Mouse (Mus musculus) embryonic facial prominence, embryonic 15.5 days (tissue): ENCODE measurements at regions not wholly inside any gene's neighbourhood (a gene's known extent, or its start where the extent isn't known, plus 50 kb on each side); places are given as distances from the start of the nearest gene placed in this dataset.
"Not testable (repeated sequence)": the region's sequence is repeated elsewhere in the genome, so short reads cannot be mapped to it uniquely, and the experiment has no call there.

Experiments used
- ATAC-seq: fragments of 200-750 bp; cut with Nextera tagmentation; 2 replicates; pipeline ENCODE4 v1.8.0; 2017; ENCODE audit warnings: low read depth, moderate TSS enrichment; ENCODE audit not compliant: insufficient number of reproducible peaks, low FRiP score, low TSS enrichment
- H3K27ac ChIP-seq: fragments of 300-500 bp; sonication (generic); replicated peaks from 2 replicates; pipeline ENCODE4 v1.5.1; 2015; ENCODE audit warnings: mild to moderate bottlenecking, inconsistent platforms
- H3K27me3 ChIP-seq: fragments of 300-500 bp; sonication (generic); 2 replicates; pipeline ENCODE4 v1.6.1; 2015; ENCODE audit warnings: inconsistent platforms
- H3K36me3 ChIP-seq: fragments of 300-500 bp; sonication (generic); 2 replicates; pipeline ENCODE4 v1.6.1; 2015; ENCODE audit warnings: mild to moderate bottlenecking, inconsistent platforms
- H3K4me1 ChIP-seq: fragments of 300-500 bp; sonication (generic); 2 replicates; pipeline ENCODE4 v1.6.1; 2015; ENCODE audit warnings: inconsistent platforms
- H3K4me2 ChIP-seq: fragments of 300-500 bp; sonication (generic); replicated peaks from 2 replicates; pipeline ENCODE4 v1.6.1; 2015; ENCODE audit warnings: mild to moderate bottlenecking, inconsistent platforms
- H3K4me3 ChIP-seq: fragments of 300-500 bp; sonication (generic); replicated peaks from 2 replicates; pipeline ENCODE4 v1.5.1; 2015; ENCODE audit warnings: mild to moderate bottlenecking, inconsistent platforms
- H3K9ac ChIP-seq: fragments of 300-500 bp; sonication (generic); 2 replicates; pipeline ENCODE4 v1.6.1; 2015; ENCODE audit warnings: inconsistent platforms
- H3K9me3 ChIP-seq: fragments of 300-500 bp; sonication (generic); replicated peaks from 2 replicates; pipeline ENCODE4 v1.6.1; 2016; ENCODE audit warnings: inconsistent platforms
- WGBS: fragments of 180-500 bp; shearing (Covaris S2); methylation state at CpG from one replicate; pipeline ENCODE4 v1.1.7; 2015; 5-methylcytosine and 5-hydroxymethylcytosine counted together

DNA sequence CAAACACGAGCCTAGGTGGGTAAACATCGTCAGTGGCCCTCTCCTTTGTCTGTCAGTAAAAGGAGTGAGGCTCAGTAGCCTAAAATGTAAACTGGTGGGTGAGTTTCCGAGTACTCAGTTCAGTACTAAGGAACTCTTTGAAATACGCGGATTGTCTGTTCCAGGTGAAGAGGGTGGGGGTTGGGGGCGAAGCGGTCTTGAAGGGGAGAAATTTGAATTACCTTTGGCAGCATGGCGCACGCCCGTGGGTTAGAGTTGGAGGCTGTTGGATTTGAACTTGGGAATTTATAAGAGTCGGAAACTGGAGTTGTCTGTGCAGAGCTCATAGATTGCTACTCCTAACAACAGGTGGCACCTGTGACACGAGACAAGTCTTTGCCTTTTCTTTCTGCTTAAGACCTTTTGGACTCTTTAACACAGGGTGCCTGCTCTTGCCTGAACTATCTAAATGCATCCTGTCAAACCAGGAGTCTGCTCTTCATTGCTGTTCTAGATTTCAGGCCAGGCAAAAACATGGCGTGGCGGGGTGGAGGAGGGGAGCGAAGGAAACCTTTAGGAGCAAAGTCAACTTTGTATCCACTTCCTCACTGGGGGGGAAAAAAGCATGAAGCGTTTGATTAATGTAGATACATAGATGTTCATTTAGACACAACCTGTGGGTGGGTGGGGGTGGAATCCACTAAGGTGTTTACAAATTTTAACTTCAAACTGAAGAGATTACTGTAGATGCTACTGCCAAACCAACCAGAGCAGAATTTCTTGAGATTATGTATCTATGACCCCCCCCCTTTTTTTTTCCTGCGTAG, 89.0 kb upstream of the Rpl34 start:
- Histone ChIP-seq H3K9ac (no peak overlapping the region), H3K4me1 (peaks cover 23% of the 10 kb centered on the region), H3K4me3 (peak overlapping the region; percentile 39), H3K36me3 (no peaks in the 10 kb centered on the region), H3K27ac (no peak overlapping the region), H3K9me3 (no peaks in the 10 kb centered on the region), H3K4me2 (peak overlapping the region; percentile 60), H3K27me3 (no peaks in the 10 kb centered on the region)
- ATAC-seq = no peak
- WGBS = 30% methylated on average over 17 of the region's 17 CpGs

DNA sequence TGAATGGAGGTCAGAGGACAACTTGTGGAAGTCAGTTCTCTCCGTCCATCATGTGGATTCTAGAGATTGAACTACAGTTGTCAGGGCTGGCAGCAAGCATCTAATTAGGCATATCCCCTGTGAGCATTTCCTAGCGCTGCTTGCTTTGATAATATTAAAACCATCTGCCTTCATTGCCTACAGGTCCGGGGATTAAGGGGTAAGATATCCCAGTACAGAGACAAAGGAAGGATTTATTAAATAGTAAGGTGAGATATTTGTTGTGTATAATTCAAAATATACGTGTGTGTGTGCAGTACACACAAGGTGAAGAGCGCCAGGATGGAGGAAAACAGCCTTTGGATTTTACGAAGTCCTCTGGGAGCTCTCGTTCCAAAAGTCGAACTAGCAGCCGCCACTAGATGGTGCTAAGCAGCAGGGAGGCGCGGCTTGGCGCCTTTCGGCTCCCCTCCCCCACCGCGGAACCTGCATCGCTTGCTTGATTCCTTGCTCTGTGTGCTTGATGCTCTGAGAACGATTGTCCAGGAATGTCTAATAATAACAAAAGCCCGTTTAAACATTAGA, 88.4 kb upstream of the Rpl34 start:
- under 1% methylated on average over 18 of the region's 18 CpGs for WGBS
- Histone ChIP-seq H3K36me3 (no peaks in the 10 kb centered on the region), H3K4me1 (peaks cover 23% of the 10 kb centered on the region), H3K27me3 (no peaks in the 10 kb centered on the region), H3K4me2 (peak overlapping the region; percentile 60), H3K9me3 (no peaks in the 10 kb centered on the region), H3K27ac (no peak overlapping the region), H3K4me3 (peak overlapping the region; percentile 39), H3K9ac (no peak overlapping the region)
- peak; percentile 65; the same call in 1 of the 2 replicates for ATAC-seq

DNA sequence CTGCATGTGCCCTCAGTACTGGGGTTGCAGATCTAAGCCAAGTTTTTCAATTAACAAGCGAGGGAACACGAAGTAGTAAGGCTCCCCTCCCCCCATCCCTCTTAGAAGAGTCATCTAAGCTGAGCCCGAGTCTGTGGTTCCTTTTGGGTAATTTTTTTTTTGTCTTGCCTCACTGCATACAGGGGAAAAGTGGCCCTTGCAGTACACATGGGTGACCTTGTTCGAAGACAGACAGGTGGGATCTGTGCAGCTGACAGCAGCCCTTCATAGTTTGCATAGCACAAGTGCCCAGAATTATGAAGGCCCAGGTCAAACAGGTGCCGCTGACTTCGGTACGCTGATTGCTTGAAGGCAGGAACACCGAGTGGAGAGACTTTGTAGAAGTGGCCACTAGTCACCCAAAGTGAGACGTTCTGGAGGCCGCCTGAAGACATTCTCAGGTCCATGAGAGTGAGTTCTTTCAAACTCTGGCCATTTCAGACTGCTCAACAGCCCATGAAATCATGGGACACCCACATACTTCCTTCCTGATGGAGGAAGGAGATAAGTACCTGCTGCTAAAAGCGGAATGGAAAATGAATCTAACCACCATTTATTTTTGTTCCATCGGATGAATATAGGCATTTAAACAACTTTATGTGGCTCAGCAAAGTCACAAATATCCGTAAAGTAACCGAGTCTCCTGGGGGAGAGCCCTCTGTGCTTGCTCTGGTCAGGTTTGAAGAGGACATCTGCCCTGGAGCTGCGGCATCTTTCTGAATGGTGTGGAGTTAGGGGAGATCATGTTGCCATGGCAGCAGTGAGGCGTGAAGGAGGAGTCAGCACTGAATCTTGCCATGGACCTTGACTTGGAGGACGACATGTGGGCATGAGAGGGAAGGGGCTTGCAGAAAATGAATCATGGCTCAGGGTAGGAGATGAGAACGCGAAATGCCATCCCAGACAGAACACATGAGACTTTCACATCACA, 79.8 kb upstream of the Rpl34 start:
- no peak overlapping the region for H3K4me2 ChIP-seq
- ATAC-seq = no peak
- WGBS = 67% methylated on average over 19 of the region's 19 CpGs

DNA sequence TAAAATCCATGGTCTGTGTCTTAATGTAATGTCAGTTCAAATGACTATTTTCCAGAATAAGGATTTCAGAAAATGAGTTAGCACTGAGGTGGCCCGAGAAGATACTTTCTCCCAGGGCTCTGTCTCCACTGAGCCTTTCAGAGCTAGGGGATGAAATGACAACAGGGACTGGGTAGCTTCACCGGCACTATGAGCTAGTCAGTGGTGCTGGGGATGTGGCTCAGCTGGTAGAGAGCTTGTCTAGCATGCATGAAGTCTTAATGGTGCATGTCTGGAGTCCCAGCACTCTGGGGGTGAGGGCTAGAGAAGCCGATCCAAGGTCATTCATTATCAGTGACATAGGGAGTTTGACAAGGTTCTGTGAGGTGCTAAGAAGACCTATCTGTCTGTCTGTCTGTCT, 75.1 kb upstream of the Rpl34 start:
- Histone ChIP-seq H3K4me3 (no peak overlapping the region), H3K27me3 (no peaks in the 10 kb centered on the region), H3K36me3 (no peaks in the 10 kb centered on the region), H3K9me3 (no peaks in the 10 kb centered on the region), H3K4me2 (no peak overlapping the region), H3K27ac (no peak overlapping the region), H3K4me1 (peaks cover 11% of the 10 kb centered on the region), H3K9ac (no peak overlapping the region)
- no peak for ATAC-seq
- WGBS = 93% methylated on average over 3 of the region's 3 CpGs

More for the DNA sequence above, 79.8 kb upstream of the Rpl34 start:
- Histone ChIP-seq H3K27me3 (no peaks in the 10 kb centered on the region), H3K9me3 (no peaks in the 10 kb centered on the region), H3K36me3 (no peaks in the 10 kb centered on the region), H3K27ac (no peak overlapping the region), H3K4me1 (no peaks in the 10 kb centered on the region), H3K9ac (no peak overlapping the region), H3K4me3 (no peak overlapping the region)

DNA sequence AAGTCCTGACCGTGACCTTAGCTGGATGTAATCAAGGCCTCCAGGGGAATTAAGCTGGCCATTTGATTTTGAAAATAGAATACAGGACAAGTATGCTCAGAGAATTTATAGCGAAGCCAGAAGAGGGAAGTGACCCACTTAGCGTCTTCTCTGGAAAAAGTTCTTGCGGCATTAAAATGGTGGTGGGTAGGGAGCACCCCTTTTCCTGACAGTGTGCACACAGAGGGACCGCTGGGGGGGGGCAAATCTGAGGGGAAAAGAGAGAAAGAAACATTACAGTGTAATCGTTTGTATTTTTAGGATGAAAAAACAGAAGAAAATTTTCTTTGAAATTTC, 74.1 kb upstream of the Rpl34 start:
- Histone ChIP-seq H3K9ac (no peak overlapping the region), H3K27me3 (no peaks in the 10 kb centered on the region), H3K4me2 (0 out of 2 replicates have a peak overlapping the region, but pooled peaks have one; percentile 2), H3K4me1 (peaks cover 11% of the 10 kb centered on the region), H3K4me3 (no peak overlapping the region), H3K27ac (no peak overlapping the region), H3K36me3 (no peaks in the 10 kb centered on the region), H3K9me3 (no peaks in the 10 kb centered on the region)
- 35% methylated on average over 6 of the region's 6 CpGs for WGBS
- no peak for ATAC-seq

DNA sequence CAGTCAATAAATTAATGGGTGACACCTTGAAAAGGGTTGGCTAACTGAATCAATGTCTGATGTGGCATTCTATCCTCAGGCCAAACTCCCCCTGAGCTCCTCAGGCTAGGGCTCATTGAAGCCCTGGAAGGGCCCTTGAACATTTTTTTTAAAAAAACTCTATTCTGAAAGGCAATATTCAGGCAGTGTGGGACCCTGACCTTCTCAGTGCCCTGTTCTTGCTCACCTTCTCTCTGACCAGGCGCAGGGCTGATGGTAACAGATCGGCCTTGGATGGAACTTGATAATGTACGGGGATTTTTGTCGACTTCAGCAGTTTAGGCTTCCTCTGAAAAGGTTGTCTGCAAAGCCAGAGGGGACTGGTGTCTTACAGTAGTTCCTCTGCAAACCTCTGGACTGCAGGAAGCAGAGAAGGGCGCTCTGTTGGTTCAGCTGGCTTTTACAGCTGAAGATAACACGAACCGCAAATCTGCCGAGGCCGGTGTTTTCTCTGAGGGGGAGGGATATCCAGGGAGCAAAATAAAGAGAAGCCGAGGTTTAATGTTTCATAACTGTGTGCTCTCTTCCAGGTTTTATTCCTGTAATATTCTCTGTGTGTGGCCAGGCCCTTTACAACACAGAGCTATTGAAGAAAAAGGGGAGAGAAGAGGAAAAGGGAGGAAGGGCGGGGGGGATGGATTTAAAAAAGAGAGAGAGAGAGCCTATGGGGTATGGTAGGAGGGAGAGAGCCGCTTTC, 73.6 kb upstream of the Rpl34 start:
- no peaks in the 10 kb centered on the region for H3K9me3 ChIP-seq
- 28% methylated on average over 12 of the region's 12 CpGs for WGBS
- no peak for ATAC-seq
- no peak overlapping the region for H3K27ac ChIP-seq
- no peaks in the 10 kb centered on the region for H3K36me3 ChIP-seq
- H3K4me3 ChIP-seq = no peak overlapping the region
- no peak overlapping the region for H3K9ac ChIP-seq
- peaks cover 11% of the 10 kb centered on the region for H3K4me1 ChIP-seq
- H3K27me3 ChIP-seq = no peaks in the 10 kb centered on the region
- H3K4me2 ChIP-seq = 0 out of 2 replicates have a peak overlapping the region, but pooled peaks have one; percentile 2

DNA sequence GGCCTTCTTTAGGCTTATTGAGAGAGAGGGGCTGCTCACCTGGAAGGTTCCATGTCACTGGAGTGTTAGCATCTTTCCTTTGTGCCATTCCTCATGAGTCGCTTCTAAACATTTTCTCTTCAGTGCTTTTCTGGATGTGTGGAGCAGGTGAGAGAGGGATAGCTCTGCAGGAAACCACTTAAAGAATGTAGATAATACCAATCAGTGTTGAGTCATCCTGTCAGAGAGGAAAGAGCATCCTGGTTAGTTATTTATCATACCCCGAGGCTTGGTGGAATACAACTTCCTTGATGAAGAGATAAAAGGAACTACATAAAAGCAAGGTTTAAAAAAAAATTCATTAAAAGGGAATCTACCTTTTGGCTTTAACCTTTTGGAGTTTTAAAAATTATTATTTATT, 69.8 kb upstream of the Rpl34 start:
- H3K9me3 ChIP-seq = no peaks in the 10 kb centered on the region
- no peaks in the 10 kb centered on the region for H3K36me3 ChIP-seq
- no peak overlapping the region for H3K9ac ChIP-seq
- H3K4me1 ChIP-seq = peaks cover 11% of the 10 kb centered on the region
- H3K27ac ChIP-seq = no peak overlapping the region
- no peak for ATAC-seq
- no peak overlapping the region for H3K4me3 ChIP-seq
- no peak overlapping the region for H3K4me2 ChIP-seq
- 48% methylated on average over 2 of the region's 2 CpGs for whole genome bisulfite sequencing
- no peaks in the 10 kb centered on the region for H3K27me3 ChIP-seq

DNA sequence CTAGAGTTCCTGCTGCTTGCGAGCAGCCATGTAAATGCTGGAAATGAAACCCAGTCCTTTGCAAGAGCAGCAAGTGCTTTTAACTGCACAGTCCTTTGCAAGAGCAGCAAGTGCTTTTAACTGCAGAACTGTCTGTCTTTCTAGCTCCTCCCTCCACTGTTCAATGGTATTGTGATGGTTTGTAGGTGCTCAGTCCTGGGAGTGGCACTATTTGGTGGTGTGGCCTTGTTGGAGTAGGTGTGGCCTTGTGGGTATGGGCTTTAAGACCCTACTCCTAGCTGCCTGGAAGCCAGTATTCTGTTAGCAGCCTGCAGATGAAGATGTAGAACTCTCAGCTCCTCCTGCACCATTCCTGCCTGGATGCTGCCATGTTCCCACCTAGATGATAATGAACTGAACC, 67.8 kb upstream of the Rpl34 start:
- WGBS = 68% methylated on average over 1 of the region's 1 CpGs
- not testable (repeated sequence) for H3K4me1 ChIP-seq, H3K36me3 ChIP-seq, H3K9me3 ChIP-seq, H3K9ac ChIP-seq, ATAC-seq, H3K4me3 ChIP-seq, H3K4me2 ChIP-seq, H3K27ac ChIP-seq, H3K27me3 ChIP-seq

DNA sequence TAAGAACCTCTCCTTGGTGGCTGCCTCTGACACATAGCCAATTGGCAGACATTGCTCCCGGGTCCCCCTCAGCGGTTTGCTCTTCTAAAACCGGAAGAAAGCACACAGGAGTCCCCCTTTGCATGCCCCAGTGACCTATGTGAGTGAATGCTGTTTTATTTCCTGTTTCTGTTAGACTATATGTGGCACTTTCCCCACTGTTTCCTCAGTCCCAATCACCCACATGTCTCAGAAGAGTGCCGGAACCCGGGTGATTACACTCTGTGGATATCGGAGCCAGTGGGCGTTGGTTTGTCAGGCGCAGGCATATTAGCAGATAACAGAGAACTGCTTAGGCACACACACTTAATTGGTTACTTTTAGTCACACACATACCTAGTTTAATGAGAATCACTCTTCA, 66.3 kb upstream of the Rpl34 start:
- Histone ChIP-seq H3K4me3 (no peak overlapping the region), H3K36me3 (no peaks in the 10 kb centered on the region)

DNA sequence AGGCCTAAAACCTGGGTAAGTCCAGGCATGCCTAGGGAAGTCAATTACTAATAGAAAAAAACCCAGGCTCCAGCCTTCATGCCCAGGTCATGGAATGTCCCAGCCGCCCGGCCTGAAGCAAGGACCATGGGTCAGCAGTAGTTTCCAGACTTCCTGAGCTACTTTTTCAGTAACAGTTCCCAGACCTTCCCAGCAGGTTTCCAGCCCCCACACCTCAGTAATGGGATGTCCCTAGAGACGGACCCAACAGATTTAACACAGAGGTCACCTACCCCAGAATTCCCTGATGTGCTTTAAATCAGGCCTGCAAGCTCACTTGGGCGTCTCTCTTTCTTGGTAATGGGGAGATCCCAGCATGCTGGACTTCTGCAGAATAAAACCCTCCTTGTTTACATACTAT, 65.2 kb upstream of the Rpl34 start:
- no peaks in the 10 kb centered on the region for H3K36me3 ChIP-seq
- no peak overlapping the region for H3K4me2 ChIP-seq
- no peak overlapping the region for H3K9ac ChIP-seq
- ATAC-seq = no peak
- no peaks in the 10 kb centered on the region for H3K9me3 ChIP-seq
- H3K27me3 ChIP-seq = no peaks in the 10 kb centered on the region
- WGBS = 83% methylated on average over 4 of the region's 4 CpGs
- H3K27ac ChIP-seq = no peak overlapping the region
- H3K4me1 ChIP-seq = no peaks in the 10 kb centered on the region
- H3K4me3 ChIP-seq = no peak overlapping the region

More for the DNA sequence above, 66.3 kb upstream of the Rpl34 start:
- H3K27me3 ChIP-seq = no peaks in the 10 kb centered on the region
- no peak overlapping the region for H3K27ac ChIP-seq
- no peak overlapping the region for H3K4me2 ChIP-seq
- ATAC-seq = no peak
- no peaks in the 10 kb centered on the region for H3K4me1 ChIP-seq
- H3K9ac ChIP-seq = no peak overlapping the region
- H3K9me3 ChIP-seq = no peaks in the 10 kb centered on the region
- 74% methylated on average over 8 of the region's 8 CpGs for WGBS
